Mouse (Mus musculus) heart, postnatal 0 days (tissue): Measurements from ENCODE around the gene Zfp983.

Experiments used
- CTCF ChIP-seq: IDR thresholded peaks from 2 replicates; pipeline ENCODE4 v1.5.1; 2016; ENCODE audit warnings: antibody characterized with exemption, control low read depth, low read depth
- EP300 ChIP-seq: IDR thresholded peaks from 2 replicates; pipeline ENCODE4 v1.6.1; 2016; ENCODE audit warnings: antibody characterized with exemption, low read depth

DNA sequence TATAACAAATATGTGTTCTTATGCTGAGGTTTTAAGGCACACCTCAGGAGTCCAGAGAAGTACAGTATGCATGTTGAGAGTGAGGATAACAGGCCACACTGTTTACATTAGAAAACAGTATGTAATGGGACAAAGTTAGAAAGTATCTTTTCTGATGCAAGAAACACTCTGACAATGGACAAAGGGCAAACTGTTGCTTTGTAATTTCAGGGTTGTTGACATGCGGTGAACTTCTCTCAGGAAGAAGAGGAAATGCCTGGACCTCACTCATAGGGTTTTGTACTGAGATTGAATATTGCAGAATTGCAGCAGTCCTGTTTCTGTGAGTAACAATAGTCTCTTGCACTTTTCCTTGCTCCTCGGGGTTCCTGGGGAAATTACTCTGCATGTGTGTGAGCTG, 58.0 kb downstream of the Zfp983 start:
- no peak for TF ChIP-seq EP300
- TF ChIP-seq CTCF = no peak
